Mouse (Mus musculus): ENCODE results near the gene Gm38655. TPM values are rescaled to one million over a fixed set of nuclear protein-coding genes. Genes with fewer than 3 reads are reported as not detected.
"Not testable (repeated sequence)": the region's sequence is repeated elsewhere in the genome, so short reads cannot be mapped to it uniquely, and the experiment has no call there.

The Gm38655 gene
- polyA plus RNA-seq, 1 experiment from 2014 or later, result not detected

- H3K36me3 ChIP-seq, result peaks cover 12% of the 10 kb centered on the region; the same call in 1 of the 2 replicates
- no peak overlapping the region for H3K27ac ChIP-seq (replicated peaks)
- no peak overlapping the region for H3K4me2 ChIP-seq
- no peaks in the 10 kb centered on the region for H3K9me3 ChIP-seq
- no peak overlapping the region for H3K9ac ChIP-seq
- 88% methylated on average over 3 of the region's 3 CpGs for WGBS
- ATAC-seq (ENCODE audit: low FRiP score, low read depth), result no peak
- no peak overlapping the region for H3K4me3 ChIP-seq
- no peaks in the 10 kb centered on the region for H3K4me1 ChIP-seq (replicated peaks)
- no peaks in the 10 kb centered on the region for H3K27me3 ChIP-seq
These were observed 10.5 kb downstream of the Gm38655 start for GRCm38 (mm10) chr17:25164770-25165169.

GRCm38 (mm10) chr17:25163387-25163786, 11.9 kb downstream of the Gm38655 start:
- 82% methylated on average over 7 of the region's 7 CpGs for WGBS
- no peak for ATAC-seq (ENCODE audit: low FRiP score, low read depth)
- no peak overlapping the region for H3K9ac ChIP-seq

GRCm38 (mm10) chr17:25162161-25162560, 13.1 kb downstream of the Gm38655 start, which contains the start of gene Ccdc154:
Gene Ccdc154, plus strand, starts transcription at chr17:25162461.
- no peaks in the 10 kb centered on the region for H3K27me3 ChIP-seq
- no peaks in the 10 kb centered on the region for H3K9me3 ChIP-seq
- no peak within 1 kb of the TSS for H3K4me2 ChIP-seq
- no peaks in the 10 kb centered on the region for H3K4me1 ChIP-seq (replicated peaks)
- 84% methylated on average over 1 of the region's 1 CpGs for WGBS
- H3K36me3 ChIP-seq, result peaks cover 26% of the 10 kb centered on the region
- H3K4me3 ChIP-seq, result no peak within 1 kb of the TSS
- no peak within 1 kb of the TSS for H3K9ac ChIP-seq
- H3K27ac ChIP-seq (replicated peaks), result no peak within 1 kb of the TSS
- ATAC-seq (ENCODE audit: low FRiP score, low read depth), result no peak

More at GRCm38 (mm10) chr17:25163387-25163786, 11.9 kb downstream of the Gm38655 start:
- no peak overlapping the region for H3K27ac ChIP-seq (replicated peaks)
- peaks cover 20% of the 10 kb centered on the region for H3K36me3 ChIP-seq
- no peaks in the 10 kb centered on the region for H3K27me3 ChIP-seq
- no peaks in the 10 kb centered on the region for H3K9me3 ChIP-seq
- no peak overlapping the region for H3K4me3 ChIP-seq
- no peak overlapping the region for H3K4me2 ChIP-seq
- H3K4me1 ChIP-seq (replicated peaks), result no peaks in the 10 kb centered on the region

GRCm38 (mm10) chr17:25139960-25140359, 35.3 kb downstream of the Gm38655 start:
- 72% methylated on average over 4 of the region's 4 CpGs for WGBS
- Histone ChIP-seq H3K27ac (replicated peaks) (no peak overlapping the region), H3K27me3 (no peaks in the 10 kb centered on the region), H3K36me3 (peaks cover 5% of the 10 kb centered on the region; the same call in 1 of the 2 replicates), H3K4me3 (no peak overlapping the region), H3K9ac (no peak overlapping the region), H3K4me2 (no peak overlapping the region), H3K9me3 (no peaks in the 10 kb centered on the region), H3K4me1 (replicated peaks) (0 out of 2 replicates have a peak, but pooled peaks cover 9% of the 10 kb centered on the region)
- ATAC-seq (ENCODE audit: low FRiP score, low read depth), result no peak

- Histone ChIP-seq H3K4me3 (no peak overlapping the region), H3K9ac (no peak overlapping the region), H3K36me3 (peaks cover 5% of the 10 kb centered on the region; the same call in 1 of the 2 replicates), H3K27me3 (no peaks in the 10 kb centered on the region), H3K9me3 (no peaks in the 10 kb centered on the region), H3K4me1 (replicated peaks) (peaks cover 19% of the 10 kb centered on the region), H3K27ac (replicated peaks) (no peak overlapping the region), H3K4me2 (no peak overlapping the region)
- ATAC-seq (ENCODE audit: low FRiP score, low read depth), result no peak
- 93% methylated on average over 1 of the region's 1 CpGs for WGBS
These were observed 36.5 kb downstream of the Gm38655 start for GRCm38 (mm10) chr17:25138803-25139202.

- H3K4me1 ChIP-seq (replicated peaks), result peaks cover 23% of the 10 kb centered on the region
- no peaks in the 10 kb centered on the region for H3K9me3 ChIP-seq
- H3K4me2 ChIP-seq, result no peak overlapping the region
- no peak overlapping the region for H3K9ac ChIP-seq
- no peaks in the 10 kb centered on the region for H3K27me3 ChIP-seq
- WGBS, result 93% methylated on average over 6 of the region's 6 CpGs
- H3K36me3 ChIP-seq, result peaks cover 5% of the 10 kb centered on the region; the same call in 1 of the 2 replicates
- H3K27ac ChIP-seq (replicated peaks), result no peak overlapping the region
- no peak overlapping the region for H3K4me3 ChIP-seq
- no peak for ATAC-seq (ENCODE audit: low FRiP score, low read depth)
These were observed 39.6 kb downstream of the Gm38655 start for GRCm38 (mm10) chr17:25135622-25136021.

- WGBS, result 0% methylated on average over 38 of the region's 40 CpGs
- Histone ChIP-seq H3K27ac (replicated peaks) (peak within 1 kb of the TSS; percentile 56), H3K36me3 (peaks cover 5% of the 10 kb centered on the region; the same call in 1 of the 2 replicates), H3K27me3 (no peaks in the 10 kb centered on the region), H3K9me3 (no peaks in the 10 kb centered on the region), H3K9ac (peak within 1 kb of the TSS; percentile 78), H3K4me3 (peak within 1 kb of the TSS; percentile 93), H3K4me2 (peak within 1 kb of the TSS; percentile 69), H3K4me1 (replicated peaks) (peaks cover 23% of the 10 kb centered on the region)
- ATAC-seq (ENCODE audit: low FRiP score, low read depth), result peak; percentile 93
These were observed 42.0 kb downstream of the Gm38655 start, which contains the start of gene Clcn7 for GRCm38 (mm10) chr17:25133275-25133698. Gene Clcn7, plus strand, starts transcription at chr17:25133391.

- no peak overlapping the region for H3K4me3 ChIP-seq
These were observed 45.2 kb downstream of the Gm38655 start for GRCm38 (mm10) chr17:25130060-25130459.

GRCm38 (mm10) chr17:25127681-25128080, 47.6 kb downstream of the Gm38655 start:
- Histone ChIP-seq H3K4me3 (no peak overlapping the region), H3K36me3 (no peaks in the 10 kb centered on the region), H3K9me3 (no peaks in the 10 kb centered on the region), H3K27ac (replicated peaks) (no peak overlapping the region), H3K9ac (no peak overlapping the region), H3K27me3 (no peaks in the 10 kb centered on the region), H3K4me1 (replicated peaks) (no peaks in the 10 kb centered on the region), H3K4me2 (no peak overlapping the region)
- 77% methylated on average over 9 of the region's 9 CpGs for WGBS
- no peak for ATAC-seq (ENCODE audit: low FRiP score, low read depth)

More at GRCm38 (mm10) chr17:25130060-25130459, 45.2 kb downstream of the Gm38655 start:
- H3K27me3 ChIP-seq, result no peaks in the 10 kb centered on the region
- no peak overlapping the region for H3K4me2 ChIP-seq
- H3K9me3 ChIP-seq, result no peaks in the 10 kb centered on the region
- peaks cover 14% of the 10 kb centered on the region for H3K4me1 ChIP-seq (replicated peaks)
- WGBS, result 91% methylated on average over 1 of the region's 1 CpGs
- ATAC-seq (ENCODE audit: low FRiP score, low read depth), result no peak
- no peak overlapping the region for H3K9ac ChIP-seq
- H3K36me3 ChIP-seq, result no peaks in the 10 kb centered on the region
- H3K27ac ChIP-seq (replicated peaks), result no peak overlapping the region

- H3K4me3 ChIP-seq, result no peak overlapping the region
- no peak overlapping the region for H3K9ac ChIP-seq
- no peaks in the 10 kb centered on the region for H3K27me3 ChIP-seq
- H3K4me2 ChIP-seq, result no peak overlapping the region
- H3K4me1 ChIP-seq (replicated peaks), result no peaks in the 10 kb centered on the region
- H3K9me3 ChIP-seq, result no peaks in the 10 kb centered on the region
- H3K27ac ChIP-seq (replicated peaks), result no peak overlapping the region
- ATAC-seq (ENCODE audit: low FRiP score, low read depth), result no peak
- no peaks in the 10 kb centered on the region for H3K36me3 ChIP-seq
- 48% methylated on average over 8 of the region's 8 CpGs for WGBS
These were observed 48.2 kb downstream of the Gm38655 start for GRCm38 (mm10) chr17:25127079-25127478.

- H3K4me3 ChIP-seq, result not testable (repeated sequence)
These were observed 49.7 kb downstream of the Gm38655 start for GRCm38 (mm10) chr17:25125442-25126060.

GRCm38 (mm10) chr17:25123979-25124378, 51.3 kb downstream of the Gm38655 start:
- no peaks in the 10 kb centered on the region for H3K27me3 ChIP-seq
- no peaks in the 10 kb centered on the region for H3K36me3 ChIP-seq
- H3K4me1 ChIP-seq (replicated peaks), result no peaks in the 10 kb centered on the region
- no peak overlapping the region for H3K27ac ChIP-seq (replicated peaks)
- 31% methylated on average over 7 of the region's 7 CpGs for WGBS
- ATAC-seq (ENCODE audit: low FRiP score, low read depth), result no peak
- H3K9me3 ChIP-seq, result no peaks in the 10 kb centered on the region
- no peak overlapping the region for H3K9ac ChIP-seq
- H3K4me3 ChIP-seq, result no peak overlapping the region
- H3K4me2 ChIP-seq, result no peak overlapping the region

More at GRCm38 (mm10) chr17:25125442-25126060, 49.7 kb downstream of the Gm38655 start:
- H3K9me3 ChIP-seq; H3K27me3 ChIP-seq; H3K27ac ChIP-seq (replicated peaks); H3K36me3 ChIP-seq; H3K9ac ChIP-seq; H3K4me1 ChIP-seq (replicated peaks); H3K4me2 ChIP-seq; ATAC-seq (ENCODE audit: low FRiP score, low read depth): not testable (repeated sequence)
- 79% methylated on average over 3 of the region's 3 CpGs for WGBS

Measured in hindbrain, embryonic 15.5 days (tissue).